Mouse (Mus musculus) CH12.LX (cell line): ENCODE measurements around the gene Prkar1a. TPM values are rescaled to one million over a fixed set of nuclear protein-coding genes. Genes with fewer than 3 reads are reported as not detected.

Experiments
- DNase-seq: peaks from one replicate; pipeline ENCODE4 v3.0.0-alpha.2; 2013; ENCODE audit errors: extremely low read depth
- H3K27ac ChIP-seq: 2 replicates; pipeline ENCODE4 v1.5.1; 2012; ENCODE audit warnings: low read depth, mild to moderate bottlenecking, control low read depth, moderate library complexity; ENCODE audit not compliant: insufficient read depth
- H3K27me3 ChIP-seq: replicated peaks from 2 replicates; pipeline ENCODE3; 2012; ENCODE audit warnings: inconsistent platforms
- H3K36me3 ChIP-seq, 2 experiments: replicated peaks in 1 of 2; 2 replicates each; pipeline versions ENCODE3 to v1.6.1; 2012; ENCODE audit warnings: inconsistent platforms in 1 of 2, low read length in 1 of 2, mild to moderate bottlenecking in 1 of 2, mixed read lengths in 1 of 2, moderate library complexity in 1 of 2; ENCODE audit not compliant: control insufficient read depth in 1 of 2, insufficient read depth in 1 of 2
- H3K4me1 ChIP-seq, 2 experiments: 2 replicates each; pipeline ENCODE4 v1.6.1; 2012; ENCODE audit warnings: inconsistent platforms in 1 of 2, moderate library complexity in 1 of 2; ENCODE audit not compliant: insufficient read depth in 2 of 2, control insufficient read depth in 1 of 2
- H3K4me2 ChIP-seq: 2 replicates; pipeline ENCODE4 v1.6.1; 2012; ENCODE audit warnings: low read depth, mild to moderate bottlenecking, control low read depth; ENCODE audit not compliant: poor library complexity, insufficient read depth, severe bottlenecking
- H3K4me3 ChIP-seq, 3 experiments: fragments of 150-350 bp in 1 of 3; sonication (generic) in 1 of 3; replicated peaks in 1 of 3; 2 replicates each; pipeline versions ENCODE3 to v1.5.1; 2011 to 2012; ENCODE audit warnings: low read depth in 2 of 3, low read length in 2 of 3, mild to moderate bottlenecking in 2 of 3, moderate library complexity in 2 of 3, control low read depth in 1 of 3, improper control_type of control experiment in 1 of 3, inconsistent platforms in 1 of 3, mixed read lengths in 1 of 3; ENCODE audit not compliant: poor library complexity in 1 of 3
- H3K79me2 ChIP-seq: replicated peaks from 2 replicates; pipeline ENCODE4 v1.6.1; 2012; ENCODE audit warnings: mild to moderate bottlenecking, moderate library complexity; ENCODE audit not compliant: control insufficient read depth, poor library complexity, insufficient read depth, severe bottlenecking; ENCODE audit errors: extremely low read depth
- H3K9ac ChIP-seq: 2 replicates; pipeline ENCODE4 v1.6.1; 2012; ENCODE audit warnings: low read depth, mild to moderate bottlenecking, control low read depth, moderate library complexity; ENCODE audit not compliant: insufficient read depth
- H3K9me3 ChIP-seq: replicated peaks from 2 replicates; pipeline ENCODE3; 2012; ENCODE audit warnings: low read length, inconsistent platforms, mixed read lengths
- EP300 ChIP-seq: IDR thresholded peaks from 2 replicates; pipeline ENCODE4 v1.6.1; 2011; ENCODE audit warnings: low read length, improper control_type of control experiment
- ETS1 ChIP-seq: conservative IDR thresholded peaks from 2 replicates; pipeline ENCODE4 v1.6.1; 2012; ENCODE audit warnings: low read depth, mild to moderate bottlenecking, inconsistent platforms, low read length, improper control_type of control experiment, moderate library complexity
- GABPA ChIP-seq: IDR thresholded peaks from 2 replicates; pipeline ENCODE4 v1.6.1; 2012; ENCODE audit warnings: low read depth, low read length, improper control_type of control experiment, inconsistent platforms; ENCODE audit not compliant: insufficient replicate concordance
- IRF4 ChIP-seq: IDR thresholded peaks from 2 replicates; pipeline ENCODE4 v1.6.1; 2014; ENCODE audit warnings: low read depth, mild to moderate bottlenecking, inconsistent platforms, low read length, improper control_type of control experiment
- JUN ChIP-seq: IDR thresholded peaks from 2 replicates; pipeline ENCODE4 v1.6.1; 2011; ENCODE audit warnings: low read depth, mild to moderate bottlenecking, low read length, improper control_type of control experiment, moderate library complexity; ENCODE audit not compliant: insufficient read depth
- MAX ChIP-seq: IDR thresholded peaks from 2 replicates; pipeline ENCODE4 v1.6.1; 2011; ENCODE audit warnings: low read length, improper control_type of control experiment
- MEF2A ChIP-seq: IDR thresholded peaks from 2 replicates; pipeline ENCODE4 v1.6.1; 2014; ENCODE audit warnings: low read depth, mild to moderate bottlenecking, inconsistent platforms, low read length, improper control_type of control experiment, borderline replicate concordance
- MYC ChIP-seq: IDR thresholded peaks from 2 replicates; pipeline ENCODE4 v1.6.1; 2011; ENCODE audit warnings: low read depth, mild to moderate bottlenecking, improper control_type of control experiment, low read length
- NRF1 ChIP-seq: IDR thresholded peaks from 2 replicates; pipeline ENCODE4 v1.6.1; 2014; ENCODE audit warnings: low read depth, mild to moderate bottlenecking, inconsistent platforms, low read length, improper control_type of control experiment, moderate library complexity
- SMC3 ChIP-seq: IDR thresholded peaks from 2 replicates; pipeline ENCODE4 v1.6.1; 2011; ENCODE audit warnings: low read depth, low read length, improper control_type of control experiment
- USF1 ChIP-seq: IDR thresholded peaks from 2 replicates; pipeline ENCODE4 v1.6.1; 2014; ENCODE audit warnings: low read depth, mild to moderate bottlenecking, inconsistent platforms, low read length, improper control_type of control experiment
- dilution Hi-C: fragments of 300-500 bp; cut with MboI; formaldehyde crosslinking; loops from 2 replicates; pipeline ENCODE4 v1.14.3; 2020; ENCODE audit warnings: low sequenced_read_pairs; ENCODE audit not compliant: extremely low pct_unique_long_range_greater_than_20kb, extremely low pct_ligation_motif_present
- in situ Hi-C: fragments of 300-500 bp; cut with MboI; formaldehyde crosslinking; loops from 3 replicates; pipeline ENCODE4 v1.14.3; 2019; ENCODE audit warnings: low sequenced_read_pairs, low pct_ligation_motif_present, low pct_unique_long_range_greater_than_20kb, mixed read lengths
- polyA plus RNA-seq: library from polyadenylated mRNA; unstranded; fragments of >175 nt; gene quantifications from 2 replicates; pipeline ENCODE4 v1.2.1, GENCODE M21; 2012; ENCODE audit warnings: low read depth; ENCODE audit not compliant: insufficient read length
- total RNA-seq, 2 experiments: library from RNA; depleted of rRNA; stranded (reverse); fragments of 300-350 nt in 1 of 2; fragments of >200 nt in 1 of 2; gene quantifications; 2 replicates each; pipeline ENCODE4 v1.2.3; 2012 to 2014

The Prkar1a gene
- total and polyA plus RNA-seq, 3 experiments = 93.1 to 220 (median 111) TPM

DNA sequence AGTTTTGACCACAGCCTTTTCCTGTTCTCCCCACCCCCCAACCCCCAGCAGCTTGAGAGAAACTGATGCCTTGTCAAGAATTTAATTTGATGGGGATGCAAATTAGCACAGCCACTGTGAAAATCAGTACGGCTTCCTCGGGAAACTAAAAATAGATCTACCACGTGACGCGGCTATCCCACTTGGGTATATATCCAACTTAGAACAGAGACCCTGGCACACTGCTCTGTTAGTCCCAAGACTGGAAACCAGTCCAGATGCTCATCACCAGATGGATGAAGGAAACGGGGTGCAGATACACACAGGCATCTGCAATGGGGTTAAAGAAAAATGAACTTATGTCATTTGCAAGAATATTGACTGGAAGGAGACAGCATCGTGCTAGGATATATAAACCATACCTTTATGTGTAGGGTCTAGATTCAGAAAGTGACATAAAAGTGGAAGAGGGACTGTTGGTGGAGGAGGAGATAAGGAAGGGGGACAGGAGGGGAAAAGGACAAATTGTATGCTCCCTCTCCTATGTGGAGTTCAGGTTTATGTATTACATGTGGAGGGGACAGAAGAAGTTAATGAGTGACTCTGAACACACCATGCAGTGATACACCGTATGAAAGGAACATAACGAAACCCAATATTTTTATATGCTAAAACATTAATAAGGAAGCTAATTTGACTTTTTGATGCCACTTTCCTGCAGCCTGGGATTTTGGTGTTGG lies 56.3 kb downstream of the Prkar1a start:
- no peak overlapping the region for H3K4me2 ChIP-seq
- no peaks in the 10 kb centered on the region for H3K36me3 ChIP-seq
- peak; percentile 18; the same call in 1 of the 2 replicates for TF ChIP-seq USF1
- no peak for TF ChIP-seq ETS1
- TF ChIP-seq JUN = no peak
- TF ChIP-seq MEF2A = 0 out of 2 replicates have a peak, but pooled peaks have one; percentile 24
- H3K4me1 ChIP-seq = peaks cover 13 to 28% of the 10 kb centered on the region in 2 experiments
- DNase-seq = no peak
- H3K79me2 ChIP-seq = no peaks in the 10 kb centered on the region
- H3K9me3 ChIP-seq = no peaks in the 10 kb centered on the region
- in situ Hi-C loops = no loop called here
- H3K27ac ChIP-seq = no peak overlapping the region
- H3K9ac ChIP-seq = no peak overlapping the region
- dilution Hi-C loops = no loop called here
- peaks cover 2% of the 10 kb centered on the region for H3K27me3 ChIP-seq
- H3K4me3 ChIP-seq = no peak overlapping the region

GRCm38 (mm10) chr11:109706055-109706412 lies 56.8 kb downstream of the Prkar1a start:
- no peak for DNase-seq
- H3K4me1 ChIP-seq = peaks cover 13 to 28% of the 10 kb centered on the region in 2 experiments
- no peak for TF ChIP-seq NRF1
- no peak for TF ChIP-seq EP300
- no peak for TF ChIP-seq GABPA
- TF ChIP-seq, all 38 proteins: peak for 0
- Histone ChIP-seq H3K36me3 (no peaks in the 10 kb centered on the region), H3K27ac (no peak overlapping the region), H3K4me2 (no peak overlapping the region), H3K9ac (no peak overlapping the region), H3K79me2 (no peaks in the 10 kb centered on the region), H3K27me3 (peaks cover 2% of the 10 kb centered on the region), H3K4me3 (no peak overlapping the region), H3K9me3 (no peaks in the 10 kb centered on the region)
- in situ Hi-C loops = no loop called here
- dilution Hi-C loops = no loop called here

DNA sequence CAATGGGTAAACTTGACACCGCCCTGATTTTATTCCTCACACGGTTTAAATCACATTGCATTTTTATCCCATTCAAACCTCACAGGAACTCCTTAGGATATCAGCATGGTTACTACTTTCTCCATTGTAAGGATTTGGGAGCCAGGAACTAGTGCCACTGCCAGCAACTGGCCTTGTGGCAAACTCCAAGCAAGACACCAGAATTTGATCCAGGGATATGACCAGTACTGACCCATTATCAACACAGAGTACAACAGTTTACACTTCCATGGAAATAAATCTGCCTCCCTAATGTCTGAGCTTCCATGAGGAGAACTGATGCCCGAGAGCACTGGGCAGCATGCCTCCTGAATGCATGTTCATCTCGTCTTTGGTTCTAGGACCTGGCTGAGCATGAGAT lies 57.4 kb downstream of the Prkar1a start:
- dilution Hi-C loops = no loop called here
- H3K79me2 ChIP-seq = no peaks in the 10 kb centered on the region
- peaks cover 2% of the 10 kb centered on the region for H3K27me3 ChIP-seq
- no peaks in the 10 kb centered on the region for H3K9me3 ChIP-seq
- H3K36me3 ChIP-seq = no peaks in the 10 kb centered on the region
- in situ Hi-C loops = no loop called here
- no peak overlapping the region for H3K27ac ChIP-seq
- no peak overlapping the region for H3K4me3 ChIP-seq
- TF ChIP-seq SMC3 (no peak), MAX (no peak), IRF4 (no peak), MYC (no peak)
- no peak for DNase-seq
- H3K4me1 ChIP-seq = peaks cover 13 to 28% of the 10 kb centered on the region in 2 experiments
- H3K4me2 ChIP-seq = no peak overlapping the region
- no peak overlapping the region for H3K9ac ChIP-seq
